Mouse (Mus musculus) liver, embryonic 15.5 days (tissue): ENCODE measurements at regions not wholly inside any gene's neighbourhood (a gene's known extent, or its start where the extent isn't known, plus 50 kb on each side); places are given as distances from the start of the nearest gene placed in this dataset.

Experiments
- ATAC-seq: fragments of 200-750 bp; cut with Nextera tagmentation; 2 replicates; pipeline ENCODE4 v1.8.0; 2017; ENCODE audit warnings: moderate number of reproducible peaks, mild to moderate bottlenecking, moderate library complexity; ENCODE audit not compliant: insufficient read depth
- H3K27ac ChIP-seq: fragments of 300-500 bp; sonication (generic); replicated peaks from 2 replicates; pipeline ENCODE4 v1.5.1; 2015; ENCODE audit warnings: mild to moderate bottlenecking, inconsistent platforms
- H3K27me3 ChIP-seq: fragments of 300-500 bp; sonication (generic); 2 replicates; pipeline ENCODE4 v1.6.1; 2015; ENCODE audit warnings: mild to moderate bottlenecking, inconsistent platforms
- H3K36me3 ChIP-seq: fragments of 300-500 bp; sonication (generic); replicated peaks from 2 replicates; pipeline ENCODE4 v1.6.1; 2015; ENCODE audit warnings: moderate library complexity, mild to moderate bottlenecking, inconsistent platforms
- H3K4me1 ChIP-seq: fragments of 300-500 bp; sonication (generic); replicated peaks from 2 replicates; pipeline ENCODE4 v1.6.1; 2015; ENCODE audit warnings: inconsistent platforms
- H3K4me2 ChIP-seq: fragments of 300-500 bp; sonication (generic); 2 replicates; pipeline ENCODE4 v1.6.1; 2015; ENCODE audit warnings: moderate library complexity, mild to moderate bottlenecking, inconsistent platforms
- H3K4me3 ChIP-seq: fragments of 300-500 bp; sonication (generic); replicated peaks from 2 replicates; pipeline ENCODE4 v1.5.1; 2015; ENCODE audit warnings: mild to moderate bottlenecking, inconsistent platforms
- H3K9ac ChIP-seq: fragments of 300-500 bp; sonication (generic); 2 replicates; pipeline ENCODE4 v1.6.1; 2015; ENCODE audit warnings: moderate library complexity, mild to moderate bottlenecking, inconsistent platforms
- H3K9me3 ChIP-seq: fragments of 300-500 bp; sonication (generic); replicated peaks from 2 replicates; pipeline ENCODE4 v1.6.1; 2016; ENCODE audit warnings: inconsistent platforms
- WGBS: fragments of 180-500 bp; shearing (Covaris S2); methylation state at CpG from one replicate; pipeline ENCODE4 v1.1.7; 2015; ENCODE audit warnings: mixed read lengths; ENCODE audit not compliant: insufficient replicate concordance; 5-methylcytosine and 5-hydroxymethylcytosine counted together

GRCm38 (mm10) chr8:10687867-10688561 is 320.2 kb downstream of the Irs2 start:
- no peak overlapping the region for H3K4me2 ChIP-seq
- no peak for ATAC-seq

More at GRCm38 (mm10) chr8:10687867-10688561, 320.2 kb downstream of the Irs2 start:
- no peaks in the 10 kb centered on the region; the same call in 1 of the 2 replicates for H3K4me1 ChIP-seq
- H3K9me3 ChIP-seq, result no peaks in the 10 kb centered on the region
- no peak overlapping the region for H3K4me3 ChIP-seq
- no peaks in the 10 kb centered on the region for H3K36me3 ChIP-seq
- H3K27ac ChIP-seq, result no peak overlapping the region
- WGBS, result 37% methylated on average over 9 of the region's 9 CpGs
- H3K9ac ChIP-seq, result no peak overlapping the region
- H3K27me3 ChIP-seq, result 0 out of 2 replicates have a peak, but pooled peaks cover 4% of the 10 kb centered on the region
